18 mouse cellular contexts compared by ENCODE assay signal in the genomic region with DNA sequence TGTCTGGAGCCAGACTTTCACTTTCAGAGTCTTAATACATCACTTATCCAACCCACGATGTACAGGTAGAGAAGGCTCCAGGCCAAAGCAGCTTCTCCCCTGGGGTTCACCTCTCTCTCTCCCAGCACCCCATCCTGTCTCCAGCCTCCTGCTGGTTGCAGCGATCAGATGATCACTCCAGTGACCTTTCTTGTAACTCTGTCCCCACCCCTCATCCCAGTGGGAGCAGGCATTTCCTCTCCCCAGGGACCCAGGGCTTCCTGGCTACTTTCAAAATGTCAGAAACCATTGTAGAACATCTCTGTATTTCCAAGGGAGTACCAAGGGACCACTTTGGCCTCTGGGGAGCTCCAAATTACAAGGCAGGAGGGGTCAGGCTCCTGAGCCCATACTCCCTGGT.
"Had no signal": no experiment of that assay in that cellular context is flagged by ENCODE, and none has a peak within 500 bp of the region (broad histone marks: within the 10 kb centered on the region; RNA-seq: fewer than 3 reads in every experiment).

No protein-coding gene starts in this region.

- H3K9me3 ChIP-seq: neural tube, embryonic 12.5 days; neural tube, embryonic 15.5 days had no signal

- H3K27me3 ChIP-seq: liver, embryonic 13.5 days; neural tube, embryonic 12.5 days; neural tube, embryonic 15.5 days had no signal

- H3K4me3 ChIP-seq: left cerebral cortex, adult 2 months; liver, embryonic 13.5 days; neural tube, embryonic 12.5 days; neural tube, embryonic 15.5 days had no signal

- H3K27ac ChIP-seq: left cerebral cortex, adult 2 months; liver, embryonic 13.5 days; neural tube, embryonic 12.5 days; neural tube, embryonic 15.5 days; stomach, postnatal 0 days had no signal

- H3K4me2 ChIP-seq: liver, embryonic 13.5 days; midbrain, embryonic 11.5 days; neural tube, embryonic 12.5 days; neural tube, embryonic 15.5 days had no signal

- H3K4me1 ChIP-seq: liver, embryonic 13.5 days; neural tube, embryonic 12.5 days; neural tube, embryonic 15.5 days had no signal

- H3K9ac ChIP-seq: liver, embryonic 13.5 days; neural tube, embryonic 12.5 days; neural tube, embryonic 15.5 days had no signal

- DNase-seq: kidney, postnatal 10 days; layer of hippocampus, postnatal 36 days; liver, embryonic 13.5 days; lung, adult 2 months; lung, postnatal 14 days; lung, postnatal 4 days; midbrain, embryonic 14.5 days; right cerebral cortex, adult 18-20 months; right cerebral cortex, postnatal 14 days; right cerebral cortex, postnatal 4 days; thymus, adult 2 months; thymus, postnatal 14 days; thymus, postnatal 4 days had no signal

- H3K36me3 ChIP-seq: liver, embryonic 13.5 days; neural tube, embryonic 12.5 days; neural tube, embryonic 15.5 days had no signal
